Mouse (Mus musculus) heart, embryonic 16.5 days (tissue): Measurements from ENCODE around the gene Gm12800. TPM values are rescaled to one million over a fixed set of nuclear protein-coding genes. Genes with fewer than 3 reads are reported as not detected.
"Not testable (repeated sequence)": the region's sequence is repeated elsewhere in the genome, so short reads cannot be mapped to it uniquely, and the experiment has no call there.

Experiments
- ATAC-seq: fragments of 200-750 bp; cut with Nextera tagmentation; replicated peaks from 2 replicates; pipeline ENCODE4 v1.8.0; 2017; ENCODE audit warnings: moderate number of reproducible peaks; ENCODE audit not compliant: insufficient read depth, low FRiP score; ENCODE audit errors: extremely low read depth
- H3K27ac ChIP-seq: fragments of 300-500 bp; sonication (generic); 2 replicates; pipeline ENCODE4 v1.5.1; 2014; ENCODE audit warnings: mild to moderate bottlenecking, low read length, control low read depth, moderate library complexity
- H3K27me3 ChIP-seq: fragments of 300-500 bp; sonication (generic); 2 replicates; pipeline ENCODE4 v1.6.1; 2014; ENCODE audit warnings: low read length, mixed read lengths; ENCODE audit not compliant: control insufficient read depth, insufficient read depth
- H3K36me3 ChIP-seq: fragments of 300-500 bp; sonication (generic); 2 replicates; pipeline ENCODE4 v1.6.1; 2014; ENCODE audit not compliant: control insufficient read depth, insufficient read depth
- H3K4me1 ChIP-seq: fragments of 300-500 bp; sonication (generic); 2 replicates; pipeline ENCODE4 v1.6.1; 2014; ENCODE audit warnings: low read length, mixed read lengths; ENCODE audit not compliant: control insufficient read depth, insufficient read depth
- H3K4me2 ChIP-seq: fragments of 300-500 bp; sonication (generic); 2 replicates; pipeline ENCODE4 v1.6.1; 2014; ENCODE audit warnings: low read depth, mild to moderate bottlenecking, control low read depth, low read length
- H3K4me3 ChIP-seq: fragments of 300-500 bp; sonication (generic); 2 replicates; pipeline ENCODE4 v1.5.1; 2014; ENCODE audit warnings: mild to moderate bottlenecking, control low read depth, low read length
- H3K9ac ChIP-seq: fragments of 300-500 bp; sonication (generic); 2 replicates; pipeline ENCODE4 v1.6.1; 2014; ENCODE audit warnings: low read length, control low read depth
- H3K9me3 ChIP-seq: fragments of 300-500 bp; sonication (generic); replicated peaks from 2 replicates; pipeline ENCODE4 v1.6.1; 2016; ENCODE audit warnings: low read length; ENCODE audit not compliant: control insufficient read depth
- WGBS: fragments of 180-500 bp; shearing (Covaris S2); extraction: QIAGEN DNeasy Blood & Tissue Kit; methylation state at CpG from one replicate; pipeline ENCODE4 v1.1.7; 2014; 5-methylcytosine and 5-hydroxymethylcytosine counted together
- polyA plus RNA-seq: library from polyadenylated mRNA; unstranded; fragments of >200 nt; fragmentation: Nextera tagmentation; extraction: Ambion mirVana; gene quantifications from 2 replicates; pipeline ENCODE4 v1.2.1, GENCODE M21; 2015

Gene Gm12800
- not detected in 2 replicates for polyA plus RNA-seq

DNA sequence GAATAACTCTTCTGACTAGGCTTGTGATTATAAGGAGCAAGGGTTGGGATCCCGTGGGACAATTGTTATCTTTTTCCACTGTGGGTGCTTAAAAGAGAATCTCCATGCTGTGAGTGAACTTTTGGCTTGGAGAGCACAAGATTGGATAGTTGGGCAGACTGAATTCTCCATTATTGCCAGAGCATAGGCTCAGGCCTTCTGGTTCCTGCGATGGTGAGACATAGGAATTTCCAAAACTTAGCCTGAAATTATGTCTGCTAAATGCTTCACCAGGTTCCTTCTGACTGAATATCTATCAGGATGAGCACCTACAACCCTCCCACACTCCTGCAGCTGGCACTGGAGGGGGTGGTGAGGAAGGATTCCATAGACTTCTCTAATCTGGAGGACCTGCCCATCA, at the start of gene Gm12800:
Gene Gm12800 (plus strand): TSS at position 301 of the 400 bp plus-strand sequence.
- H3K9ac ChIP-seq, H3K9me3 ChIP-seq, H3K27me3 ChIP-seq, H3K36me3 ChIP-seq, H3K4me2 ChIP-seq, H3K4me3 ChIP-seq, H3K4me1 ChIP-seq, H3K27ac ChIP-seq, ATAC-seq: not testable (repeated sequence)
- 90% methylated on average over 2 of the region's 2 CpGs for WGBS

DNA sequence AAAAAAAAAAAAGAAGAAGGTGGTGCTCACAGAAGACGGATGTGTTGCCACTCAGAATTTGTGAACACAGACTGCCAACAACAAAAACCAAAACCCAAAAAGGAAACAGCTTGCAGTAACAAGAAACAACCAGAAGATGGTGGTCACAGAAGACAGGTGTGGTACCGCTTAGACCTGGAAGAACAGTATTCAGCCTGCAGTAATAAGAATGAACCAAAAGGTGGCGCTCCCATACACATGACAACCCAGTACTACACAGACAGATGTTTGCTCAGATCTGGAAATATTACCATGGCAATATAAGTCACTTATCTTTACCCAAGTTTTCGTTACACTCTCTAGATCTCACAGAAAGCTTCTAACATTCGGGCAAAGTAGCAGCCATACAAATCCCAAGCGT, 48.0 kb upstream of the Gm12800 start:
- no peaks in the 10 kb centered on the region for H3K27me3 ChIP-seq
- H3K27ac ChIP-seq, result no peak overlapping the region
- H3K4me3 ChIP-seq, result no peak overlapping the region
- no peak overlapping the region for H3K4me2 ChIP-seq
- WGBS, result 34% methylated on average over 6 of the region's 6 CpGs
- no peak overlapping the region for H3K9ac ChIP-seq
- no peaks in the 10 kb centered on the region for H3K36me3 ChIP-seq
- no peaks in the 10 kb centered on the region for H3K9me3 ChIP-seq
- no peaks in the 10 kb centered on the region for H3K4me1 ChIP-seq
- ATAC-seq, result no peak

DNA sequence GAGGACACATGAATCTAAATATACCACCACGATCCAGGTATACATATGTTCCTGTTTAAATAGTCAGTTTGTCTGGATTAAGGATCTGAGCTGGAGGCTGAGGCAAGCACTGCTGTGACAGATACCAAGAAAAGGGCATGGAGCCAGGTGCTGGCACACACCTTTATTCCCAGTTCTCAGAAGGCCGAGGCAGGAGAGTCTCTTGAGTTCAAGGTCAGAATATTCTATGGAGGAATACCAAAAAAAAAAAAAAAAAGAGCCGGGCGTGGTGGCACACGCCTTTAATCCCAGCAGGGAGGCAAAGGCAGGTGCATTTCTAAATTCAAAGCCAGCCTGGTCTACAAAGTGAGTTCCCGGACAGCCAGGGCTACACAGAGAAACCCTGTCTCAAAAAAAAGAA, 46.6 kb upstream of the Gm12800 start:
- Histone ChIP-seq H3K9me3 (no peaks in the 10 kb centered on the region), H3K4me1 (no peaks in the 10 kb centered on the region), H3K36me3 (no peaks in the 10 kb centered on the region), H3K9ac (no peak overlapping the region), H3K4me3 (no peak overlapping the region), H3K27me3 (no peaks in the 10 kb centered on the region), H3K27ac (no peak overlapping the region), H3K4me2 (no peak overlapping the region)
- WGBS, result 88% methylated on average over 6 of the region's 6 CpGs
- ATAC-seq, result no peak

GRCm38 (mm10) chr4:101872031-101872430, 36.9 kb upstream of the Gm12800 start:
- not testable (repeated sequence) for H3K4me3 ChIP-seq, H3K9me3 ChIP-seq, H3K27ac ChIP-seq, H3K36me3 ChIP-seq, ATAC-seq, H3K4me2 ChIP-seq, H3K9ac ChIP-seq, H3K4me1 ChIP-seq, H3K27me3 ChIP-seq
- 78% methylated on average over 2 of the region's 2 CpGs for WGBS

DNA sequence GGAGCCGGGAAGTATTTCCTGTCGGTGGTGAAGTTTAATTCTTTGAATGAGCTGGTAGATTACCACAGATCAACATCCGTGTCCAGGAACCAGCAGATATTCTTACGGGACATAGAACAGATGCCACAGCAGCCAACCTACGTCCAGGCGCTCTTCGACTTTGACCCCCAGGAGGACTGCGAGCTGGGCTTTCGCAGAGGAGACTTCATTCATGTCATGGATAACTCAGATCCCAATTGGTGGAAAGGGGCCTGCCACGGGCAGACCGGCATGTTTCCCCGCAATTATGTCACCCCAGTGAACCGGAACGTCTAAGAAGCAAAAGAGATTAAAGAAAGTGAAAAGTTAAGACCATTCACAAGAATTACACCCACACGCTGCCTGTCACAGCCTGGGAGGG, 33.2 kb upstream of the Gm12800 start:
- H3K9me3 ChIP-seq, H3K36me3 ChIP-seq, H3K27me3 ChIP-seq, H3K9ac ChIP-seq, ATAC-seq, H3K4me1 ChIP-seq, H3K4me3 ChIP-seq, H3K4me2 ChIP-seq, H3K27ac ChIP-seq: not testable (repeated sequence)
- WGBS, result 80% methylated on average over 15 of the region's 15 CpGs

DNA sequence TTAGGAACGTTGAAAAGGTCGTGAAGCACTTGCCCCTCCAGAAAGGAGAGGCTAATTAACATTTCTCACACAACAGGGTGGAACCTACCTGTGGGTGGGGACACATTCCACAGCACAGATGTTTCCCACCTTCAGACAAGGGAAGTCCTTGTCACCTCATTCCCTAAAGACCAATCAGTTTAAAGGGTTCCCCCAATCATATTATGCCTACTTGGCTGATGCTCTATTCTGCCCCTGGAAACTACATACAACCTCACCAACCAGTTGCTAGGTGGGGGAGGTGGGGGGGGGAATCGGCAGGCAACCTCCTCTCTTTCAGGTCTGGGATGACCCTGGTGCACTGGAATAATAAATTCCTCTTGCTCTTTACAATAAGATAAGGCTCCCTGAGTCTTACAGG, 25.3 kb upstream of the Gm12800 start:
- no peaks in the 10 kb centered on the region for H3K4me1 ChIP-seq
- no peak for ATAC-seq
- no peak overlapping the region for H3K27ac ChIP-seq
- H3K27me3 ChIP-seq, result no peaks in the 10 kb centered on the region
- H3K4me3 ChIP-seq, result no peak overlapping the region
- no peak overlapping the region for H3K9ac ChIP-seq
- H3K36me3 ChIP-seq, result no peaks in the 10 kb centered on the region
- H3K9me3 ChIP-seq, result no peaks in the 10 kb centered on the region
- WGBS, result 24% methylated on average over 3 of the region's 3 CpGs
- H3K4me2 ChIP-seq, result no peak overlapping the region

- Histone ChIP-seq H3K27me3 (no peaks in the 10 kb centered on the region), H3K4me2 (no peak overlapping the region), H3K4me1 (no peaks in the 10 kb centered on the region), H3K27ac (no peak overlapping the region), H3K9me3 (no peaks in the 10 kb centered on the region), H3K36me3 (no peaks in the 10 kb centered on the region), H3K4me3 (no peak overlapping the region), H3K9ac (no peak overlapping the region)
- ATAC-seq, result no peak
These were observed 19.5 kb upstream of the Gm12800 start for GRCm38 (mm10) chr4:101889377-101889776.

GRCm38 (mm10) chr4:101893656-101894420, 15.1 kb upstream of the Gm12800 start, which contains the start of gene C130073F10Rik:
Gene C130073F10Rik (minus strand): TSS chr4:101893789.
- no peak within 1 kb of the TSS for H3K9ac ChIP-seq
- no peak within 1 kb of the TSS for H3K27ac ChIP-seq
- H3K9me3 ChIP-seq, result no peaks in the 10 kb centered on the region
- H3K27me3 ChIP-seq, result no peaks in the 10 kb centered on the region
- 79% methylated on average over 7 of the region's 7 CpGs for WGBS
- no peaks in the 10 kb centered on the region for H3K36me3 ChIP-seq
- H3K4me2 ChIP-seq, result no peak within 1 kb of the TSS
- no peak within 1 kb of the TSS for H3K4me3 ChIP-seq
- no peaks in the 10 kb centered on the region for H3K4me1 ChIP-seq
- no peak for ATAC-seq

GRCm38 (mm10) chr4:101940107-101940506, 31.2 kb downstream of the Gm12800 start, which contains the start of gene Gm12794:
Gene Gm12794 (plus strand): TSS chr4:101940407.
- H3K4me1 ChIP-seq, H3K36me3 ChIP-seq, H3K4me2 ChIP-seq, H3K27ac ChIP-seq, H3K9ac ChIP-seq, H3K4me3 ChIP-seq, H3K27me3 ChIP-seq, ATAC-seq, H3K9me3 ChIP-seq: not testable (repeated sequence)
- WGBS, result 63% methylated on average over 2 of the region's 2 CpGs
